Mouse (Mus musculus) cerebellum, adult 18-20 months (tissue): Measurements from ENCODE around the gene Slco3a1.

ENCODE experiments used
- DNase-seq, 2 experiments: peaks; one replicate each; pipeline ENCODE4 v3.0.0; 2021

Gene Slco3a1

GRCm38 (mm10) chr7:74279356-74279755 is 275.2 kb downstream of the Slco3a1 start:
- no peak for DNase-seq

DNA sequence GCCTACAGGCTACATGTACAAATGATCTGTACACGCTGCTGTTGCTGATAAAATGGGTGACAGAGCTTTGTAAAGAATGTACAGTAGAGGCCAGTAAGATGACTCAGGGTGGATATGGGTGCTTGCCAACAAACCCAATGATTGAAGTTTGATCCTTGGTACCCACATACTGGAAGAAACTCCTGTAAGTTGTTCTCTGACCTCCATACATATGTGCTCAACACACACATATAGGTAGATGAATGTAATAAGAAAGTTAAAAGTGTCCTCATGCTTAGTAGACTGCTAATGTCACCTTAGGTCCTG is 284.5 kb downstream of the Slco3a1 start:
- DNase-seq: no peak

GRCm38 (mm10) chr7:74269283-74270088 is 285.1 kb downstream of the Slco3a1 start:
- DNase-seq: no peak

DNA sequence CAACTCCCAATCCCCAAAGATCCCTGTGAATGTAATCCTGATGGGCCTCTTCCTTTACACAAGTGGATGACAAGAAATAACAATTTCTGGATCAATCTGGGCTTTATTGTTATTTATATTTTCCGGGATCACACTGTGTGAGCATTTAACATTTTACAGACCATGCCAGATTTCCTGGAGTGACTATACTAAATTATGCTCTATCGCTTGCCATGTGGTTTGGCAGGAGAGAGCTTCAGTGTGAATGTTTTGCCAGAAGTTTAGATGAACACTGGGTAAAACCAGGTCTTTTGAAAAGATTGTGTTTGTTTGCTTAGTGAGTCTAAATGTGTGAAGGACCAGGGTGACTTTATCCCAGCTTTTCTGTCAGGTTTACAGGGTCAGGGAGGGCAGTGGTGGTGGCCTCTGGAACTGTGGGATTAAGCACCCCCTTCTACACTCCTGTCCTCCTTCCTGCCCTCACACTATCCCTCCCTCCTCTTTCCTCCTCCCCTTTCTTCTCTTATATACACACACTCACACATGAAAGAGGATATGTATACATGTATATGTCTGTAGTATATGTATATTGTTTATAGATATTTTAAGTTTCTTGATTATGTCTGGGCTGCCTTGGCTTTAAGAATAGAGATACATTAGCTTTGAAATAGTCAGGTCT is 287.9 kb downstream of the Slco3a1 start:
- no peak for DNase-seq

- DNase-seq: no peak
Observed at GRCm38 (mm10) chr7:74256291-74256690, 298.3 kb downstream of the Slco3a1 start.

- no peak for DNase-seq
Observed at GRCm38 (mm10) chr7:74252066-74252465, 302.5 kb downstream of the Slco3a1 start.

DNA sequence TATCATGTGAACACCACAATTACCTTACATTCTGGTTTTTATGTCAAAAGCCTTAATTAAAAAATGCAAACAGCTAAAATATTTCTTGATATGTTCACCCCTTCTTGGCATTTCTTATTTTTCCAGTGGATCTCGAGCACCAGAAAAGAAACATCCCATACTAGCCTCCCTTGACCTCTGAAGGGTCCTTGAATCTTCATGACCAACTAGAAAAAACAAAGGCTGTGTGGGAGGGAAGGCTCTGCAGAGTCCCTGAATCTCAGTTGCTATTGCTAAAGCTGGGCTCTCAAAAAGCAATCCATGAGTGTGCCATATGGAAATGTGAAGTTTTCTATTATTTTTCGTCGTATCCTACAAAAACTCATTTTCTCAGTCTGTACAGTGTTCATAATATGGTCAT is 313.3 kb downstream of the Slco3a1 start:
- no peak for DNase-seq

DNA sequence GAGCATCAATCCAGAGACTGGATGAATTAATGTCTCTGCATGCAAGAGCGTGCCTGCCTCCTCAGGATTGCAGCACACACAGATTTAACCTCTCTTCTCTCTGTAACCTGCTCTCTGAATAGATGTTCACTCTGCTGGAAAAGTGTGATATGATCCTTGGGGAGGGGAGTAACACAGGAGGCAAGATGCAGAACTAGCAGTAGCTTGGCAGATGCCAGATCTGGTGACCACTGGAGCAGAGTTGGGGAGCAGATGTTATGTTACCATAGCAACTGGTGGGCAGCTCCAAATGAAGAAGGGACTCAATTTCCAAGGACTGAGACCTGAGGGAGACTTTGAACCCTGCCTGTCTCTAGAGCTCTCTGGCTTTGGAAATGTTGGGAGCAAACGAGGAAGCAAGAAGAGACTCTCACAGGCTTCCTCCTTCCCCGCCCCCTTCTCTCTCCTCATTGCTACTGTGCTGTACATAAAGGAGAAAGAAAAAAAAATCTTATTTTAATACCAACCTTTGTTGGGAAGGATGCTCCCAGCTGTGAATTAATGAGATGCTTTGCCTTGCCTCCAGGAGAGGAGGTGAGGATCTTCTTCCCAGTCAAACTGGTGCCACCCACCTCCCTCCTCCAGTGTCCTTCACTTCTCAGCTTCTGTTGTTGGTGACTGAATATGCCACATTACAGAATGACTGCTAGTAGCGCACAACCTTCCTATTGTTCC is 314.0 kb downstream of the Slco3a1 start:
- DNase-seq: no peak
